Mouse (Mus musculus) spleen, adult 10 weeks (tissue): ENCODE measurements around the gene Acbd3. TPM values are rescaled to one million over a fixed set of nuclear protein-coding genes. Genes with fewer than 3 reads are reported as not detected.

Experiments used
- polyA plus RNA-seq: library from polyadenylated mRNA; stranded (reverse); fragments of 350-450 nt; fragmentation: Illumina TruSeq; extraction: RNeasy Lipid Tissue Mini Kit (QIAGEN cat#74804); gene quantifications from one replicate; pipeline ENCODE4 v1.2.3, GENCODE M21; 2015; ENCODE audit warnings: low replicate concordance; ENCODE audit not compliant: insufficient read depth

The Acbd3 gene
- 53.1 TPM for polyA plus RNA-seq

DNA sequence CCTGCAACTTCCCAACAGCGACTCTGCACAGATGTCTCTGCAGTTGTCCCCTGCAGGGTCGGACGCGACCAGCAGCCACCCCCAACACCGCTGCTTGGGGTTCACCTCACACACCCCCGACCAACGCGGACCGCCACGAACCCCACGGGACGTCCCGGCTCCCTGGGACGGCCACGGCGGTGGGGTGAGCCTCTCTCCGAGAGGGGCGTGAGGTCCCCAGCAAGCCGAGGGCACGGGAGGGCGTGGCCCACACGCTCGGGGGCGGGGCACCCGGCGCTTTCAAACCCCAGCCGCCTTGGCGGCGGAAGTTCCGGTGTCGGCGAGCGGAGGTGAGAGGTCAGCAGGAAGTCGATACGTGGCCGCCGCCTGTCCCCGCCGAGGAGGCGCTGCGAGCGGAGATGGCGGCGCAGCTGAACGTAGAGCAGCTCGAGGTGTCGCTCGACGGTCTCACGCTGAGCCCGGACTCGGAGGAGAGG lies at the start of gene Acbd3:
TSS of gene Acbd3 (plus strand) at position 340 of the 476 bp plus-strand sequence.

DNA sequence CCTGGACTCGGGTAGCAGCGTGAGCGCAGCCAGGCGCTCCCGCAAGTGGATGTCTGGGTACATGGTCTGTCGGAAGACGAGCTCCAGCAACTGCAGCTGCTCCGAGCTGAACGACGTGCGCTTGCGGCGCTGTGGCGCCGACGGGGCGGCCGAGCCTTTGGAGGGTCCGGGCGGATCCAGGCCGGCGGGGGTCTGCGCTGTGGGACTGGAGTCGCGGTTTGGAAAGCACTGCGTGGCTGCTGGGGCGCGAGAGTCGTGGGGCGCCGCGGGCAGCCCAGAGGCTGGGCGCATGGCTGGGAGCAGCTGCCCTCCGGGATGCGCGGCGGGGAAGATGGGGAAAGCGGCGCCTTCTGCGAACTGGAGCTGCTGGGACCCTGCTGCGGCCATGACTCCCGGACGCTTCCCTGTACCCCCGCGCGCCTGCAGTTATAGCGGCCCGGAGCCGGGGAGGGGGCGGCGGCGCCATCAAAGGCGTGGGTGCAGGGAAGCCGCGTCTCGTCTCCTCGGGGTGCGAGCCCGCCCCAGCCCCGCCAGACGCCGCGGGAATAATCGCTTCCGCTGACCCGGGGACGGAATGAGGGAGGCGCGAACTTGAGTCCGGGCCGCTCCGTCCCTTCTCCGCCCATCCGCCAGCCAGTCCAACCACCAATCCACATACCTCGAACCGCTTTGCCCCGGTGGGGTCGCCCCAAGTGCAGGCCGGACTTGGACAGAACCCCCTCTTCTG lies 29.1 kb upstream of the Acbd3 start, which contains the start of gene Mixl1:
TSS of gene Mixl1 (minus strand) at position 409 of the 727 bp plus-strand sequence.

Other genes with a start within 250 kb of the Acbd3 start
- 2.6 TPM for gene Stum, start 242.5 kb upstream of the Acbd3 start, polyA plus RNA-seq
- gene Parp1, start 157.1 kb upstream of the Acbd3 start, polyA plus RNA-seq = 108 TPM
- 16.4 TPM for gene Lin9, start 84.9 kb upstream of the Acbd3 start, polyA plus RNA-seq
- gene Mixl1, start 29.0 kb upstream of the Acbd3 start, polyA plus RNA-seq = not detected
- 1,813 TPM for gene H3f3a, start 87.9 kb downstream of the Acbd3 start, polyA plus RNA-seq
- 26.7 TPM for gene Sde2, start 125.1 kb downstream of the Acbd3 start, polyA plus RNA-seq
- gene Lefty2, start 167.1 kb downstream of the Acbd3 start, polyA plus RNA-seq = not detected
- gene Pycr2, start 178.2 kb downstream of the Acbd3 start, polyA plus RNA-seq = 11.0 TPM
- 1.9 TPM for gene Lefty1, start 209.0 kb downstream of the Acbd3 start, polyA plus RNA-seq
- gene Tmem63a, start 216.3 kb downstream of the Acbd3 start, polyA plus RNA-seq = 31.9 TPM